Mouse (Mus musculus) heart, adult 2 months (tissue): ENCODE data around the gene Ube2f. TPM values are rescaled to one million over a fixed set of nuclear protein-coding genes. Genes with fewer than 3 reads are reported as not detected.

Source experiments
- DNase-seq, 2 experiments: peaks; one replicate each; pipeline ENCODE4 v3.0.0; 2021
- H3K27ac ChIP-seq: fragments of 200-600 bp; 2 replicates; pipeline ENCODE4 v1.8.1; 2022
- H3K27me3 ChIP-seq: fragments of 200-500 bp; 2 replicates; pipeline ENCODE4 v1.6.1; 2012; ENCODE audit warnings: mild to moderate bottlenecking, low read length, inconsistent platforms, mixed read lengths; ENCODE audit not compliant: control insufficient read depth, insufficient read depth
- H3K36me3 ChIP-seq: fragments of 200-500 bp; 2 replicates; pipeline ENCODE4 v1.6.1; 2012; ENCODE audit warnings: low read length, inconsistent platforms; ENCODE audit not compliant: control insufficient read depth, insufficient read depth
- H3K4me1 ChIP-seq: fragments of 200-500 bp; 2 replicates; pipeline ENCODE4 v1.6.1; 2011; ENCODE audit warnings: low read length; ENCODE audit not compliant: control insufficient read depth, insufficient read depth
- H3K4me3 ChIP-seq: fragments of 200-600 bp; 2 replicates; pipeline ENCODE4 v1.8.1; 2022
- H3K79me2 ChIP-seq: fragments of 200-500 bp; replicated peaks from 2 replicates; pipeline ENCODE4 v1.6.1; 2012; ENCODE audit warnings: mild to moderate bottlenecking, inconsistent platforms, low read length, moderate library complexity, mixed read lengths; ENCODE audit not compliant: control insufficient read depth, insufficient read depth
- H3K9ac ChIP-seq: fragments of 200-500 bp; 2 replicates; pipeline ENCODE4 v1.6.1; 2012; ENCODE audit warnings: low read depth, mild to moderate bottlenecking, control low read depth, inconsistent platforms, low read length, mixed read lengths
- CTCF ChIP-seq: fragments of 200-600 bp; IDR thresholded peaks from 2 replicates; pipeline ENCODE4 v1.8.1; 2022; ENCODE audit warnings: antibody characterized with exemption, mild to moderate bottlenecking, moderate library complexity
- EP300 ChIP-seq: fragments of 200-500 bp; IDR thresholded peaks from 2 replicates; pipeline ENCODE4 v1.6.1; 2011; ENCODE audit warnings: low read depth, low read length, control low read depth; ENCODE audit not compliant: insufficient read depth
- POLR2A ChIP-seq: fragments of 200-500 bp; IDR thresholded peaks from 2 replicates; pipeline ENCODE4 v1.6.1; 2011; ENCODE audit warnings: mild to moderate bottlenecking, low read depth, low read length, control low read depth; ENCODE audit not compliant: insufficient read depth
- WGBS: fragments of 180-500 bp; shearing (Covaris S2); methylation state at CpG from one replicate; pipeline ENCODE4 v1.1.7; 2018; 5-methylcytosine and 5-hydroxymethylcytosine counted together
- intact Hi-C: fragments of 180-260 bp; cut with DNase I; formaldehyde crosslinking; loops from one replicate; pipeline ENCODE4 v1.15.1; 2025
- polyA plus RNA-seq: library from polyadenylated mRNA; depleted of rRNA; stranded (reverse); fragments of >200 nt; gene quantifications from 2 replicates; pipeline ENCODE4 v1.2.3, GENCODE M21; 2012
- total RNA-seq, 2 experiments: library from RNA; stranded (reverse); gene quantifications; 2 replicates each; pipeline ENCODE4 v1.2.3; 2021

Ube2f gene
- total and polyA plus RNA-seq, 3 experiments: 39.4 to 48.1 (median 43.1) TPM

DNA sequence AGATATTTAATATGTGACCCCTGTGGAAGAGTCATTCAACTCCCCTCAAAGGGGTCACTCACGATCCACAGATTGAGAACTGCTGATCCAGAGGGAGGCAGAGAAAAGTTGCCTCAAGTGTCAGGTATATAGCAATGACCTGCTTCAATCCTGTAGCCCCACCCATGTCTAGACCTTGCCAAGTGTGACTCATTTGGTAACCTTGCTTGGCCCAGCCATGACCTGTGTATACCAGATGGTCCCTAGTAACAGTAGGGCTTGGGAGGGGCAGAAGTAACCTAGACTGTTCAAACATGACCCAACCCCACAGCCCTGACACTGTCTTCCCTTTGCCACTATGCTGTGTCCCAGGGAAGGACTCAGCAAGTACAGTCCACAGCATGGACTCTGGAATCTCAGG, 9.4 kb upstream of the Ube2f start:
- peak in 1 of 2 experiments; percentile 17 for DNase-seq
- intact Hi-C loops: no loop called here
- no peak for TF ChIP-seq POLR2A
- TF ChIP-seq EP300: no peak
- TF ChIP-seq CTCF: no peak
- H3K9ac ChIP-seq: no peak overlapping the region
- H3K27me3 ChIP-seq: no peaks in the 10 kb centered on the region
- WGBS: 83% methylated on average over 1 of the region's 1 CpGs
- no peak overlapping the region for H3K4me3 ChIP-seq
- no peaks in the 10 kb centered on the region for H3K4me1 ChIP-seq
- H3K36me3 ChIP-seq: no peaks in the 10 kb centered on the region
- no peaks in the 10 kb centered on the region for H3K79me2 ChIP-seq
- H3K27ac ChIP-seq: no peak overlapping the region

DNA sequence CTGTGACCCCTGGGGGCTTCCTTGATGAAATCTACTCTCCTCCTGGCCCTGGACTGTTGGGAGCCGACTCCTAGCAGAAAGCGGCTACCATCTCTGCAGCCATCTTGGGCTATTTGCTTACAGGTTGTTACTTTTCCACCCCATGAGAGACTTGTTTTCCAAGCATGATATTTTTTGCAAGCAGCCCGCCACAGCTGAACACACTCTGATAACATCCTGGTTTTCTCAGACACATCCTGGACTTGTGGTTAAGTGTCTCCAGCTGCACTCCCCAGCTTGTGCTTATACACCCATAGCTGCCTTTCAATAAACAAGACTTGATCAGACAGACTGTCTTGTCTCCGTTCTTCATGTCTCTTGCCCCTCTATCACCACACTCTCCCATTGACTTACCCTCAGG, 8.9 kb upstream of the Ube2f start:
- Histone ChIP-seq H3K79me2 (no peaks in the 10 kb centered on the region), H3K27ac (no peak overlapping the region), H3K4me3 (no peak overlapping the region), H3K36me3 (no peaks in the 10 kb centered on the region), H3K27me3 (no peaks in the 10 kb centered on the region), H3K9ac (no peak overlapping the region), H3K4me1 (no peaks in the 10 kb centered on the region)
- intact Hi-C loops: no loop called here
- DNase-seq: no peak
- TF ChIP-seq EP300 (no peak), POLR2A (no peak), CTCF (no peak)
- WGBS: 50% methylated on average over 4 of the region's 4 CpGs

DNA sequence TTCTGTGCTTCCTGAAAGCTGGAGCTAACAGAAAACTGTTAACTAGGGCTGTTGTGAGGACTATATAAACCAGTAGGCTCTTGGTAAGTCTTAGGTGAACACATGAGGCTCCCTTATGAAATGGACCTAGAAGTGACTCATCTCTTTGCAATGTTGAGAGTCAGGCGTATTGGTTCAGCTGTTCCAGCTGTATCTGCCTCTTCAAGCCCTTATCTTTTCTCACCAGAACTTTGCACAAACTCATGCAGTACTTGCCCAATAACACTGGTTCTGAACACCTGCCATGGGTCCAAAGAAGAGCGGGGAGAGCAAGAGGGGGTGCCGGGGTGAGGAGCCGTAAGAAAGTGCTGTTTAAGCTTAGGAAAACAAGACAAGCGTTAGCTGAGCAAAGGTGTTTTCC, 1.9 kb upstream of the Ube2f start:
- Histone ChIP-seq H3K9ac (no peak overlapping the region), H3K4me3 (no peak overlapping the region), H3K27me3 (no peaks in the 10 kb centered on the region), H3K4me1 (peaks cover 7% of the 10 kb centered on the region), H3K36me3 (no peaks in the 10 kb centered on the region), H3K79me2 (peaks cover 3% of the 10 kb centered on the region; the same call in 1 of the 2 replicates), H3K27ac (no peak overlapping the region)
- 64% methylated on average over 5 of the region's 5 CpGs for WGBS
- no peak for TF ChIP-seq POLR2A
- no peak for TF ChIP-seq CTCF
- TF ChIP-seq EP300: no peak
- DNase-seq: no peak
- intact Hi-C loops: no loop called here

DNA sequence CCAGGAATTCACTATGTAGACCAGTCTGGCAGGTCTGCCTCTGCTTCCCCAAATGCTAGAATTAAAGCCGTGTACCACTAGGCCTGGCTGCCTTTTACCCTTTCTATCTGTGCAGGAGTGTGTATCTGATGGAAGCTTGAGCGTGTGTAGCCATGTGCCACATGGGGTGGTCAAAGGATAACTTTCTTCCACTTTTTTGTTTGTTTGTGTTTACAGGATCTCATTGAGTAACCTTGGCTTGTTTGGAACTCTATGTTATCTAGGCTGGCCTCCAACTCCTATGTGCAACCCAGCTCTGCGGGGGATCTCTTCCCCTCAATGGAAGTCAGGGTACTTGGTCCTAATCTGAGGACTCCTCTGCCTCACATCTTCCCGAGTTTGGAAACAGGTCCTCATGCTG, 1.1 kb upstream of the Ube2f start:
- no peak for DNase-seq
- H3K27me3 ChIP-seq: no peaks in the 10 kb centered on the region
- no peak overlapping the region for H3K4me3 ChIP-seq
- intact Hi-C loops: no loop called here
- no peaks in the 10 kb centered on the region for H3K36me3 ChIP-seq
- TF ChIP-seq EP300: no peak
- no peak for TF ChIP-seq POLR2A
- no peak for TF ChIP-seq CTCF
- H3K9ac ChIP-seq: no peak overlapping the region
- no peak overlapping the region for H3K27ac ChIP-seq
- WGBS: 42% methylated on average over 4 of the region's 4 CpGs
- peaks cover 4% of the 10 kb centered on the region; the same call in 1 of the 2 replicates for H3K79me2 ChIP-seq
- H3K4me1 ChIP-seq: peaks cover 7% of the 10 kb centered on the region

DNA sequence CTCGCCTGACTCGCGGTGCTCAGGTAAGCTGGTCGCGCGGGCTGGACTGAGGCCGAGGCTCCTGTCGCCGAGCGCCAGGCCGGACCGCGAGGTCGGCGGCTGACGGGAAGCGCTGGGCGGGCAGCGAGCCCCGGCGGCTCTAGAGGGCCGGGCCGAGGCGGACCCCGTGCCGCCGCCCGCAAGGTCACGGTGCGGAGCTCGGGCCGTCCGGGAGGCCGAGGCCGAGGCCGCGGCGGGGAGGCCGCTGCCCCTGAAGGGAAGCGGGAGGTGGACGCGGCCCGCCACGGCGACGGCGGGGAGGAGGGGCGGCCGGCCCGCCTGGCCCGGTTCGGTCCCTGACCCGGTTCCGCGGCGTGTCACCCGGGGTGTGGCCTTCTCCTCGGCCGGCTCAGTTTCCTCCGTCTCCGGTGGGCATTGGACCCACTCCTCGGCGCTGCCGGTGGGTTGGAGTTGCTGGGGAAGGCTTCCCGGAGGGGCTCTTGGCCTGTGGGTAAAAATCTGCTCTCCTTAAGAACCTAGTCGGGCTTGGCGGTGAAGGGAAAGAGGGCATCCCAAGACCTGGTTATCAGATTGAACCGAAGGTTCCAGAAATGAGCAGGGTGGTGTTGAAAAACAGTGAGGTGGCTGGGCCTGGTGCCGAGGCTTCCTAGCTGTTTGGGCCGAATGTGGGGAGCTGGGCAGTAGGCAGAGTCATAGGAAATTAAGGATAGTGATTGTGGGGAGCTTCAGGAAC, 477 bp downstream of the Ube2f start:
- under 1% methylated on average over 67 of the region's 70 CpGs for WGBS
- intact Hi-C loops: loop anchor here (1.0 kb wide), 1 partner anchor 48 kb away; the partner anchor contains the start of gene Scly

DNA sequence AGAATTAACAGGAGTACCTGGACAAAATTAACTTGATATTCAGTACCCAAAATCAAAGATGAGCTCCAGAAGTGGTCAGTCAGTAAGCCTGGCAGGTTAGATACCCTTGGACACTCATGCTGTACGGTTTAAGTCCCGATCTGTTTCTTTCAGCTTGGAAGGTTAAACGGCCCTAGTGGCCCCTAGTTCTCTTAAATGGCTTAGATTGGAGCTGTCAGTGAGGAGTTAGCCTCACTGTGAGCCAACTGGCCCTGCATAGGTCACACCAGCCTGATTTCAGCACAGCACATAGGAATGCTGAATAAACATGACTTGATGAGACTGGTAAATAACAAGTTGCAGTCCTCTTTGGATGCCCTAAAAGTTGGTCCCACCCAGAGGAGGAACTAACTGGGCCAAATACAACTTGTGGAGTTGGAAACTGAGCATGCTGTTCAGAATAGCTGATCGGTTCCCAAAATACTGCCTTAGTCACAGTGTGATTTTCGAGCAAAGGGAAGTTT, 1.1 kb downstream of the Ube2f start:
- Histone ChIP-seq H3K9ac (peak overlapping the region; percentile 93), H3K27me3 (no peaks in the 10 kb centered on the region), H3K4me1 (peaks cover 7% of the 10 kb centered on the region), H3K79me2 (peaks cover 6% of the 10 kb centered on the region), H3K27ac (peak overlapping the region; percentile 86), H3K4me3 (peak overlapping the region; percentile 91), H3K36me3 (peaks cover 4% of the 10 kb centered on the region)
- intact Hi-C loops: no loop called here
- no peak for TF ChIP-seq POLR2A
- peak; percentile 25 to 28 for DNase-seq
- WGBS: 13% methylated on average over 5 of the region's 5 CpGs

More for the DNA sequence above, 477 bp downstream of the Ube2f start:
- DNase-seq: peak in 1 of 2 experiments; percentile 64
- H3K79me2 ChIP-seq: peaks cover 6% of the 10 kb centered on the region
- H3K36me3 ChIP-seq: peaks cover 4% of the 10 kb centered on the region; the same call in 1 of the 2 replicates
- H3K27ac ChIP-seq: peak overlapping the region; percentile 86
- peak overlapping the region; percentile 93 for H3K9ac ChIP-seq
- H3K4me1 ChIP-seq: peaks cover 7% of the 10 kb centered on the region
- H3K4me3 ChIP-seq: peak overlapping the region; percentile 91
- TF ChIP-seq CTCF (no peak), EP300 (no peak), POLR2A (no peak)
- no peaks in the 10 kb centered on the region for H3K27me3 ChIP-seq
